Comparison of ENCODE assay signal across 8 mouse cellular contexts in the genomic region with DNA sequence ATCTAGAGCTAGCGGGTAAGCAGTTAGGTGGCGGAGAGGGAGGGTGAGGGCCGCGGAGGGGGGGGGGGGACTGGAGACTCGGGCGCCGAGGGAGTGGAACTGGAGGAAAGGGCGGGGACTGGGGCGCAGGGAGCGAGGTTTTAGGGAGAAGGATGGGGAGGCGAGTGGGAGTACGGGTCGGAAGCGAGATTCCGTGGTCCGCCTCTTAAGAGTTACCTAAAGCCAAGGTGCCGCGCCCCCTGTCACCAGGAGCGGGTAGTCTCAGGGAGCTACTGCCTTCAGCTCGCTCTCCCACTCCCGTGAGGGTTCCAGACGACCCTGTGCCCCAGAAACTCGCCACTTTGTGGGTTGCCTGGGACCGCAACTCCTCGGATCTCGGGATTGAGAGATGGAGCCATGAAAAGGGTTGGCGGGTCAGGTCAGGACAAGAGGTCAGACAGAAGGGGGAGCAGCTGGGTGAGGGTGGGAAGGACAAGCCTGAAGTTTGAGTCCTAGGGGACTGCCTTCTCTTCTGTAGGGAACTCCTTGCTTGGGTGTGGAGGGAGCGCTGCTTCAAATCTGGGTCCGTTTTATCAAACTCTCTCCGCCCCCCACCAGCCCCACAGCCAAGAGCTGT. TPM values are rescaled to one million over a fixed set of nuclear protein-coding genes. Genes with fewer than 3 reads are reported as not detected.
DNase-seq lines count a peak whose midpoint lies in the region; ATAC-seq and TF ChIP-seq lines count a peak whose summit lies in the region.

No protein-coding gene starts in this region.

- H3K36me3 ChIP-seq in ES-Bruce4 (ENCODE audit: control insufficient read depth, insufficient read depth, low read length, poor library complexity, severe bottlenecking) (no peaks in the 10 kb centered on the region), macrophage (ENCODE audit: inconsistent target) (peaks cover 24% of the 10 kb centered on the region)
- peaks cover 5% of the 10 kb centered on the region for H3K36me3 ChIP-seq in embryonic facial prominence, embryonic 11.5 days (replicated peaks; ENCODE audit: control insufficient read depth, insufficient read depth, low read depth, low read length)
- peaks cover 21% of the 10 kb centered on the region for H3K36me3 ChIP-seq in intestine, postnatal 0 days (ENCODE audit: control insufficient read depth, insufficient read depth)
- H3K36me3 ChIP-seq in stomach, embryonic 15.5 days: peaks cover 15% of the 10 kb centered on the region; the same call in 1 of the 2 replicates

- no peaks in the 10 kb centered on the region for H3K9me3 ChIP-seq in ES-Bruce4 (replicated peaks; ENCODE audit: control insufficient read depth, insufficient read depth, low read length, poor library complexity, severe bottlenecking)
- H3K9me3 ChIP-seq in embryonic facial prominence, embryonic 11.5 days (replicated peaks; ENCODE audit: control insufficient read depth, low read length): no peaks in the 10 kb centered on the region
- no peaks in the 10 kb centered on the region for H3K9me3 ChIP-seq in intestine, postnatal 0 days (ENCODE audit: control insufficient read depth)
- H3K9me3 ChIP-seq in stomach, embryonic 15.5 days: no peaks in the 10 kb centered on the region

- WGBS in embryonic facial prominence, embryonic 11.5 days: under 1% methylated on average over 25 of the region's 30 CpGs
- under 1% methylated on average over 30 of the region's 30 CpGs for WGBS in intestine, postnatal 0 days
- WGBS in macrophage (ENCODE audit: missing documents): 2% methylated on average over 27 of the region's 30 CpGs
- WGBS in stomach, embryonic 15.5 days: under 1% methylated on average over 29 of the region's 30 CpGs

- H3K9ac ChIP-seq in ES-Bruce4 (ENCODE audit: low read depth, poor library complexity, severe bottlenecking): peak overlapping the region; percentile 81
- peak overlapping the region; percentile 68 for H3K9ac ChIP-seq in embryonic facial prominence, embryonic 11.5 days (replicated peaks; ENCODE audit: low read length)
- H3K9ac ChIP-seq in intestine, postnatal 0 days (ENCODE audit: low read depth, low read length): peak overlapping the region; percentile 63
- peak overlapping the region; percentile 53 for H3K9ac ChIP-seq in stomach, embryonic 15.5 days

- peaks cover 10% of the 10 kb centered on the region for H3K4me1 ChIP-seq in ES-Bruce4 (ENCODE audit: control insufficient read depth, insufficient read depth, low read length)
- H3K4me1 ChIP-seq in embryonic facial prominence, embryonic 11.5 days (ENCODE audit: control insufficient read depth, insufficient read depth, low read length): peaks cover 19% of the 10 kb centered on the region
- H3K4me1 ChIP-seq in intestine, postnatal 0 days (replicated peaks; ENCODE audit: control insufficient read depth, insufficient read depth, low read length): peaks cover 10% of the 10 kb centered on the region
- H3K4me1 ChIP-seq in stomach, embryonic 15.5 days: peaks cover 50% of the 10 kb centered on the region

- H3K4me2 ChIP-seq in embryonic facial prominence, embryonic 11.5 days (ENCODE audit: low read depth, low read length): peak overlapping the region; percentile 87
- H3K4me2 ChIP-seq in intestine, postnatal 0 days (replicated peaks; ENCODE audit: low read depth): peak overlapping the region; percentile 84
- peak overlapping the region; percentile 93 for H3K4me2 ChIP-seq in stomach, embryonic 15.5 days

- peak; percentile 31 to 41 for DNase-seq in gastrocnemius, postnatal 36 days
- no peak for DNase-seq in gastrocnemius, postnatal 25 days
- DNase-seq in embryonic facial prominence, embryonic 11.5 days (ENCODE audit: low spot score): peak; percentile 69
- DNase-seq in gastrocnemius, postnatal 10 days: no peak

- peaks cover 32% of the 10 kb centered on the region for H3K79me2 ChIP-seq in macrophage (ENCODE audit: inconsistent target)

- H3K4me3 ChIP-seq in ES-Bruce4 (ENCODE audit: low read depth, low read length) (peak overlapping the region; percentile 72), macrophage (ENCODE audit: inconsistent target) (peak overlapping the region; percentile 87)
- peak overlapping the region; percentile 64 for H3K4me3 ChIP-seq in embryonic facial prominence, embryonic 11.5 days (ENCODE audit: low read depth, low read length)
- peak overlapping the region; percentile 75 for H3K4me3 ChIP-seq in intestine, postnatal 0 days (ENCODE audit: low read depth, low read length)
- peak overlapping the region; percentile 65 for H3K4me3 ChIP-seq in stomach, embryonic 15.5 days (replicated peaks)

- ATAC-seq in embryonic facial prominence, embryonic 11.5 days (replicated peaks; ENCODE audit: insufficient number of reproducible peaks, low FRiP score, low TSS enrichment, low read depth): no peak
- no peak for ATAC-seq in intestine, postnatal 0 days
- no peak for ATAC-seq in stomach, embryonic 15.5 days (ENCODE audit: insufficient read depth, low FRiP score, low read depth)

- peak; percentile 2 for TF ChIP-seq CTCF in ES-Bruce4 (IDR thresholded peaks at IDR 0.05; ENCODE audit: low read depth, low read length)
- peak; percentile 57 for TF ChIP-seq CTCF in intestine, postnatal 0 days (IDR thresholded peaks at IDR 0.05; ENCODE audit: low read depth)

- no peak for TF ChIP-seq EP300 in ES-Bruce4 (IDR thresholded peaks at IDR 0.05; ENCODE audit: insufficient read depth, low read depth, low read length)

- H3K27me3 ChIP-seq in ES-Bruce4 (ENCODE audit: control insufficient read depth, insufficient read depth, low read length, poor library complexity, severe bottlenecking): no peaks in the 10 kb centered on the region
- no peaks in the 10 kb centered on the region for H3K27me3 ChIP-seq in embryonic facial prominence, embryonic 11.5 days (ENCODE audit: control insufficient read depth, insufficient read depth, low read length)
- no peaks in the 10 kb centered on the region for H3K27me3 ChIP-seq in intestine, postnatal 0 days (replicated peaks; ENCODE audit: control insufficient read depth, insufficient read depth, low read length)
- H3K27me3 ChIP-seq in stomach, embryonic 15.5 days (replicated peaks): no peaks in the 10 kb centered on the region

- TF ChIP-seq POLR2A in ES-Bruce4 (IDR thresholded peaks at IDR 0.05; ENCODE audit: insufficient read depth, low read length): no peak

- H3K27ac ChIP-seq in ES-Bruce4 (ENCODE audit: insufficient read depth, low read length): no peak overlapping the region
- peak overlapping the region; percentile 67 for H3K27ac ChIP-seq in embryonic facial prominence, embryonic 11.5 days (replicated peaks; ENCODE audit: low read depth, low read length)
- H3K27ac ChIP-seq in intestine, postnatal 0 days (ENCODE audit: low read depth, low read length): peak overlapping the region; percentile 96
- peak overlapping the region; percentile 59 for H3K27ac ChIP-seq in macrophage
- peak overlapping the region; percentile 97 for H3K27ac ChIP-seq in stomach, embryonic 15.5 days

- intact Hi-C loops in gastrocnemius, postnatal 36 days (cut with DNase I): loop anchor here (2.0 kb wide), 1 partner anchor 17 kb away; no protein-coding TSS in a partner anchor

RNA-seq across cellular contexts. Expression of a gene that starts 1.9 kb away (rescaled TPM):
- 10 to 100 TPM; 14.7 to 15.5 TPM for total RNA-seq in gastrocnemius, postnatal 36 days (2021)
- total RNA-seq in gastrocnemius, postnatal 25 days (2021): 10 to 100 TPM; 17.9 to 19.9 TPM
- polyA plus RNA-seq in ES-Bruce4 (2011; ENCODE audit: insufficient read depth, insufficient read length, low read depth, missing spikeins) (11.3 and 12.6 TPM in 2 replicates), macrophage (2018) (21.8 to 34.7 TPM (median 34.2 TPM) in 3 replicates)
- 16.5 and 20.6 TPM in 2 replicates for polyA plus RNA-seq in embryonic facial prominence, embryonic 11.5 days (2014; fragmentation: Nextera tagmentation; extraction: Ambion mirVana)
- 29.9 and 30.1 TPM in 2 replicates for polyA plus RNA-seq in intestine, postnatal 0 days (2015; fragmentation: Nextera tagmentation; extraction: Ambion mirVana)
- 100 to 1,000 TPM in 14 of 26 experiments, 10 to 100 TPM in 12; 39.0 to 197 (median 104) TPM for total RNA-seq in macrophage (2018; cell fraction: chromatin; rRNA removed)
- 10 to 100 TPM; 17.3 to 43.5 (median 30.9) TPM for total RNA-seq in macrophage (2018; cell fraction: cytosol; rRNA removed)
- 100 to 1,000 TPM in 4 of 26 experiments, 10 to 100 TPM in 22; 38.0 to 127 (median 68.2) TPM for total RNA-seq in macrophage (2018; cell fraction: nucleus; rRNA removed)
- 38.8 and 44.6 TPM in 2 replicates for polyA plus RNA-seq in stomach, embryonic 15.5 days (2015; fragmentation: Nextera tagmentation; extraction: Ambion mirVana)
- 10 to 100 TPM; 26.2 to 39.8 TPM for total RNA-seq in gastrocnemius, postnatal 10 days (2021)

RNA-seq across cellular contexts. Expression of a gene that starts 2.2 kb away (rescaled TPM):
- total RNA-seq in gastrocnemius, postnatal 36 days (2021): 10 to 100 TPM; 11.3 to 12.0 TPM
- 10 to 100 TPM; 11.7 to 13.7 TPM for total RNA-seq in gastrocnemius, postnatal 25 days (2021)
- polyA plus RNA-seq in ES-Bruce4 (2011; ENCODE audit: insufficient read depth, insufficient read length, low read depth, missing spikeins) (30.9 and 34.0 TPM in 2 replicates), macrophage (2018) (15.2 to 21.5 TPM (median 20.5 TPM) in 3 replicates)
- polyA plus RNA-seq in embryonic facial prominence, embryonic 11.5 days (2014; fragmentation: Nextera tagmentation; extraction: Ambion mirVana): 49.9 and 50.8 TPM in 2 replicates
- polyA plus RNA-seq in intestine, postnatal 0 days (2015; fragmentation: Nextera tagmentation; extraction: Ambion mirVana): 28.4 and 29.9 TPM in 2 replicates
- total RNA-seq in macrophage (2018; cell fraction: chromatin; rRNA removed): 10 to 100 TPM; 20.2 to 77.5 (median 50.6) TPM
- 10 to 100 TPM; 12.6 to 17.8 (median 15.1) TPM for total RNA-seq in macrophage (2018; cell fraction: cytosol; rRNA removed)
- 10 to 100 TPM; 13.4 to 62.9 (median 39.9) TPM for total RNA-seq in macrophage (2018; cell fraction: nucleus; rRNA removed)
- polyA plus RNA-seq in stomach, embryonic 15.5 days (2015; fragmentation: Nextera tagmentation; extraction: Ambion mirVana): 37.3 and 41.2 TPM in 2 replicates
- total RNA-seq in gastrocnemius, postnatal 10 days (2021): 10 to 100 TPM; 15.5 to 17.5 TPM

RNA-seq across cellular contexts. Expression of a gene that starts 12.3 kb away (rescaled TPM):
- under 1 TPM in 1 of 2 experiments, not detected in 1; 0.25 TPM for total RNA-seq in gastrocnemius, postnatal 36 days (2021)
- under 1 TPM in 1 of 2 experiments, not detected in 1; 0.19 TPM for total RNA-seq in gastrocnemius, postnatal 25 days (2021)
- polyA plus RNA-seq in ES-Bruce4 (2011; ENCODE audit: insufficient read depth, insufficient read length, low read depth, missing spikeins): 0.88 TPM in 1 of 2 replicates, not detected in the other
- polyA plus RNA-seq in embryonic facial prominence, embryonic 11.5 days (2014; fragmentation: Nextera tagmentation; extraction: Ambion mirVana): 0.42 and 0.45 TPM in 2 replicates
- 0.08 and 0.17 TPM in 2 replicates for polyA plus RNA-seq in intestine, postnatal 0 days (2015; fragmentation: Nextera tagmentation; extraction: Ambion mirVana)
- total RNA-seq in macrophage (2018; cell fraction: chromatin; rRNA removed): 1 to 10 TPM in 3 of 26 experiments, under 1 TPM in 8, not detected in 15; 0.21 to 1.7 (median 0.51) TPM
- not detected for total RNA-seq in macrophage (2018; cell fraction: cytosol; rRNA removed)
- under 1 TPM in 7 of 26 experiments, not detected in 19; 0.24 to 0.85 (median 0.42) TPM for total RNA-seq in macrophage (2018; cell fraction: nucleus; rRNA removed)
- not detected in 3 replicates for polyA plus RNA-seq in macrophage (2018)
- 0.18 TPM in 1 of 2 replicates, not detected in the other for polyA plus RNA-seq in stomach, embryonic 15.5 days (2015; fragmentation: Nextera tagmentation; extraction: Ambion mirVana)
- under 1 TPM; 0.12 to 0.36 TPM for total RNA-seq in gastrocnemius, postnatal 10 days (2021)

RNA-seq across cellular contexts. Expression of a gene that starts 19.6 kb away (rescaled TPM):
- total RNA-seq in gastrocnemius, postnatal 36 days (2021): 100 to 1,000 TPM; 179 to 183 TPM
- total RNA-seq in gastrocnemius, postnatal 25 days (2021): 100 to 1,000 TPM; 169 to 176 TPM
- polyA plus RNA-seq in ES-Bruce4 (2011; ENCODE audit: insufficient read depth, insufficient read length, low read depth, missing spikeins) (51.6 and 59.8 TPM in 2 replicates), macrophage (2018) (30.5 to 41.6 TPM (median 31.5 TPM) in 3 replicates)
- polyA plus RNA-seq in embryonic facial prominence, embryonic 11.5 days (2014; fragmentation: Nextera tagmentation; extraction: Ambion mirVana): 77.8 and 88.2 TPM in 2 replicates
- 66.8 and 67.0 TPM in 2 replicates for polyA plus RNA-seq in intestine, postnatal 0 days (2015; fragmentation: Nextera tagmentation; extraction: Ambion mirVana)
- total RNA-seq in macrophage (2018; cell fraction: chromatin; rRNA removed): 100 to 1,000 TPM in 14 of 26 experiments, 10 to 100 TPM in 12; 50.0 to 163 (median 113) TPM
- total RNA-seq in macrophage (2018; cell fraction: cytosol; rRNA removed): 10 to 100 TPM; 21.5 to 41.1 (median 31.1) TPM
- 100 to 1,000 TPM in 4 of 26 experiments, 10 to 100 TPM in 22; 38.9 to 116 (median 73.8) TPM for total RNA-seq in macrophage (2018; cell fraction: nucleus; rRNA removed)
- 98.1 and 103 TPM in 2 replicates for polyA plus RNA-seq in stomach, embryonic 15.5 days (2015; fragmentation: Nextera tagmentation; extraction: Ambion mirVana)
- total RNA-seq in gastrocnemius, postnatal 10 days (2021): 100 to 1,000 TPM; 124 to 142 TPM

RNA-seq across cellular contexts. Expression of a gene that starts 22.1 kb away (rescaled TPM):
- 10 to 100 TPM; 14.9 to 15.8 TPM for total RNA-seq in gastrocnemius, postnatal 36 days (2021)
- 10 to 100 TPM; 17.2 to 18.9 TPM for total RNA-seq in gastrocnemius, postnatal 25 days (2021)
- polyA plus RNA-seq in ES-Bruce4 (2011; ENCODE audit: insufficient read depth, insufficient read length, low read depth, missing spikeins): 4.8 and 7.7 TPM in 2 replicates
- polyA plus RNA-seq in embryonic facial prominence, embryonic 11.5 days (2014; fragmentation: Nextera tagmentation; extraction: Ambion mirVana): 20.2 and 24.7 TPM in 2 replicates
- 27.5 and 28.8 TPM in 2 replicates for polyA plus RNA-seq in intestine, postnatal 0 days (2015; fragmentation: Nextera tagmentation; extraction: Ambion mirVana)
- total RNA-seq in macrophage (2018; cell fraction: chromatin; rRNA removed): 1 to 10 TPM in 12 of 26 experiments, under 1 TPM in 4, not detected in 10; 0.63 to 4.0 (median 1.4) TPM
- 10 to 100 TPM in 10 of 26 experiments, 1 to 10 TPM in 16; 3.9 to 13.7 (median 9.5) TPM for total RNA-seq in macrophage (2018; cell fraction: cytosol; rRNA removed)
- total RNA-seq in macrophage (2018; cell fraction: nucleus; rRNA removed): 1 to 10 TPM in 25 of 26 experiments, under 1 TPM in 1; 0.98 to 8.8 (median 3.9) TPM
- 7.8 to 14.5 TPM (median 12.4 TPM) in 3 replicates for polyA plus RNA-seq in macrophage (2018)
- 22.0 and 22.3 TPM in 2 replicates for polyA plus RNA-seq in stomach, embryonic 15.5 days (2015; fragmentation: Nextera tagmentation; extraction: Ambion mirVana)
- 1 to 10 TPM; 9.0 to 9.9 TPM for total RNA-seq in gastrocnemius, postnatal 10 days (2021)

Comparison
In these comparisons a context has a peak if more than half of its experiments do, and no peak if none do; other contexts are left out.
1. DNase-seq: peak in gastrocnemius, postnatal 36 days (2 of 2) and embryonic facial prominence, embryonic 11.5 days (single experiment); none in gastrocnemius, postnatal 25 days (single experiment) and gastrocnemius, postnatal 10 days (single experiment).
2. Peak in every context shown above with its lines, with median percentiles within 50 percentile points of each other: H3K4me3 ChIP-seq, H3K9ac ChIP-seq and H3K4me2 ChIP-seq.